Mouse (Mus musculus) G1E (cell line): ENCODE results near the gene 4933407L21Rik. TPM values are rescaled to one million over a fixed set of nuclear protein-coding genes. Genes with fewer than 3 reads are reported as not detected.

ENCODE experiments used
- ATAC-seq: 2 replicates; pipeline ENCODE4 v1.8.0; 2016; ENCODE audit warnings: mild to moderate bottlenecking; ENCODE audit not compliant: insufficient number of reproducible peaks, poor library complexity, low FRiP score, severe bottlenecking; ENCODE audit errors: extremely low read depth
- DNase-seq: peaks from one replicate; pipeline ENCODE4 v3.0.0; 2012; ENCODE audit warnings: low spot score
- H3K27me3 ChIP-seq: 2 replicates; pipeline ENCODE4 v1.6.1; 2012; ENCODE audit warnings: mild to moderate bottlenecking, low read length, inconsistent platforms; ENCODE audit not compliant: insufficient read depth
- H3K36me3 ChIP-seq: replicated peaks from 2 replicates; pipeline ENCODE3; 2012; ENCODE audit warnings: mild to moderate bottlenecking, inconsistent platforms
- H3K4me1 ChIP-seq: 2 replicates; pipeline ENCODE4 v1.6.1; 2012; ENCODE audit warnings: low read depth, low read length, inconsistent platforms, mixed read lengths; ENCODE audit not compliant: insufficient read depth
- H3K4me3 ChIP-seq: 2 replicates; pipeline ENCODE4 v1.5.1; 2012; ENCODE audit warnings: low read depth, mild to moderate bottlenecking, inconsistent platforms, low read length, moderate library complexity, mixed read lengths
- H3K9me3 ChIP-seq: replicated peaks from 2 replicates; pipeline ENCODE4 v1.6.1; 2012; ENCODE audit warnings: inconsistent platforms
- CTCF ChIP-seq: IDR thresholded peaks from 2 replicates; pipeline ENCODE4 v1.5.1; 2012; ENCODE audit warnings: low read depth, low read length, inconsistent platforms, mixed read lengths
- GATA1 ChIP-seq: IDR thresholded peaks from 2 replicates; pipeline ENCODE4 v1.6.1; 2012; ENCODE audit warnings: borderline replicate concordance, low read length, inconsistent platforms, mixed read lengths
- GATA2 ChIP-seq: IDR thresholded peaks from 2 replicates; pipeline ENCODE4 v1.6.1; 2012; ENCODE audit warnings: low read depth, low read length, inconsistent platforms, borderline replicate concordance
- POLR2AphosphoS5 ChIP-seq: IDR thresholded peaks from 2 replicates; pipeline ENCODE4 v1.6.1; 2012; ENCODE audit warnings: low read depth, low read length, inconsistent platforms; ENCODE audit not compliant: insufficient replicate concordance
- TAL1 ChIP-seq: conservative IDR thresholded peaks from 2 replicates; pipeline ENCODE4 v1.6.1; 2012; ENCODE audit warnings: low read depth, low read length, inconsistent platforms, mixed read lengths
- polyA plus RNA-seq: library from polyadenylated mRNA; stranded (reverse); fragments of >175 nt; gene quantifications from 2 replicates; pipeline ENCODE4 v1.2.3, GENCODE M21; 2012
- total RNA-seq, 2 experiments: library from RNA; stranded (forward) in 1 of 2; stranded (reverse) in 1 of 2; fragments of 200-1000 nt in 1 of 2; fragments of >200 nt in 1 of 2; fragmentation: Nextera tagmentation in 1 of 2; gene quantifications; 2 replicates each; pipeline ENCODE4 v1.2.3; 2014 to 2017

The 4933407L21Rik gene
- total RNA-seq (2014; fragmentation: Nextera tagmentation) (not detected in 2 replicates), total RNA-seq (2017) (0.05 TPM in 1 of 2 replicates, not detected in the other), polyA plus RNA-seq (not detected in 2 replicates)

- Histone ChIP-seq H3K4me3 (no peak within 1 kb of the TSS), H3K4me1 (no peaks in the 10 kb centered on the region), H3K36me3 (no peaks in the 10 kb centered on the region), H3K9me3 (no peaks in the 10 kb centered on the region), H3K27me3 (peaks cover 6% of the 10 kb centered on the region)
- no peak for ATAC-seq
- DNase-seq = no peak
- no peak for TF ChIP-seq POLR2AphosphoS5
- no peak for TF ChIP-seq CTCF
- TF ChIP-seq GATA1 = no peak
- TF ChIP-seq GATA2 = no peak
- no peak for TF ChIP-seq TAL1
These were observed at the start of gene 4933407L21Rik for GRCm38 (mm10) chr1:85928057-85928687. Gene 4933407L21Rik, plus strand, starts transcription at chr1:85928483.

GRCm38 (mm10) chr1:85882003-85882402 lies 46.3 kb upstream of the 4933407L21Rik start:
- TF ChIP-seq GATA1 = no peak
- no peak for TF ChIP-seq POLR2AphosphoS5
- TF ChIP-seq CTCF = no peak
- TF ChIP-seq TAL1 = no peak
- no peak for TF ChIP-seq GATA2

DNA sequence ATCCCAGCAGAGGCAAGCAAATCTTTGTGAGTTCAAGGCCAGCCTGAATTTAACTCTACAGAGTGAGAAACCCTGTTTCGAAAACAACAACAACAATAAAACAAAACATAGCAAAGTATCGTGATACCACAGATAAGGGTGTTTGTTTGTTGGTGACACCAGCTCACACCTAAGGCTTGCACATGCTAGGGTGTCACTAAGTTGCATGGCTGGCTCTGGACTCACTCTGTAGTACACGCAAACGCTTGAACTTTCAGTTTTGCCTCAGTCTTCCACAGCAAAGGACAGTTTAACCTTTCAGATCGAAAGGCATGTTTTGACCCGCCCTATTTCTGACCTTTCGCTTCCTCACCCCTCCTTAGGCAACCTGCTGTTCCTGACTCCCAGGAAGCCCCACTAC lies 41.1 kb upstream of the 4933407L21Rik start:
- H3K36me3 ChIP-seq = no peaks in the 10 kb centered on the region
- H3K27me3 ChIP-seq = peaks cover 3% of the 10 kb centered on the region; the same call in 1 of the 2 replicates
- ATAC-seq (no peak), DNase-seq (no peak)
- H3K4me3 ChIP-seq = no peak overlapping the region
- H3K4me1 ChIP-seq = peaks cover 5% of the 10 kb centered on the region; the same call in 1 of the 2 replicates
- no peaks in the 10 kb centered on the region for H3K9me3 ChIP-seq
- TF ChIP-seq GATA1 (no peak), TAL1 (no peak), GATA2 (no peak), POLR2AphosphoS5 (no peak), CTCF (no peak)

More at GRCm38 (mm10) chr1:85882003-85882402, 46.3 kb upstream of the 4933407L21Rik start:
- Histone ChIP-seq H3K4me3 (no peak overlapping the region), H3K9me3 (0 out of 2 replicates have a peak, but pooled peaks cover 3% of the 10 kb centered on the region), H3K36me3 (no peaks in the 10 kb centered on the region), H3K4me1 (0 out of 2 replicates have a peak, but pooled peaks cover 2% of the 10 kb centered on the region), H3K27me3 (no peaks in the 10 kb centered on the region)
- DNase-seq (no peak), ATAC-seq (no peak)

- TF ChIP-seq GATA1 (no peak), TAL1 (no peak), CTCF (no peak), POLR2AphosphoS5 (no peak), GATA2 (no peak)
- H3K36me3 ChIP-seq = peaks cover 7% of the 10 kb centered on the region
- ATAC-seq (peak; percentile 41; the same call in 1 of the 2 replicates), DNase-seq (peak; percentile 81)
- peaks cover 3% of the 10 kb centered on the region; the same call in 1 of the 2 replicates for H3K27me3 ChIP-seq
- peaks cover 50% of the 10 kb centered on the region for H3K4me1 ChIP-seq
- H3K9me3 ChIP-seq = peaks cover 5% of the 10 kb centered on the region
- peak within 1 kb of the TSS; percentile 75 for H3K4me3 ChIP-seq
These were observed 34.0 kb upstream of the 4933407L21Rik start, which contains the start of gene Itm2c for GRCm38 (mm10) chr1:85894231-85894747. Gene Itm2c, plus strand, starts transcription at chr1:85894281.

- H3K27me3 ChIP-seq = peaks cover 3% of the 10 kb centered on the region; the same call in 1 of the 2 replicates
- H3K4me3 ChIP-seq = peak overlapping the region; percentile 75
- H3K4me1 ChIP-seq = peaks cover 54% of the 10 kb centered on the region
- H3K9me3 ChIP-seq = peaks cover 5% of the 10 kb centered on the region
- DNase-seq = peak; percentile 51
- ATAC-seq = no peak
- TF ChIP-seq GATA1 = no peak
- TF ChIP-seq GATA2 = no peak
- H3K36me3 ChIP-seq = peaks cover 11% of the 10 kb centered on the region
These were observed 33.4 kb upstream of the 4933407L21Rik start for GRCm38 (mm10) chr1:85894748-85895360.

DNA sequence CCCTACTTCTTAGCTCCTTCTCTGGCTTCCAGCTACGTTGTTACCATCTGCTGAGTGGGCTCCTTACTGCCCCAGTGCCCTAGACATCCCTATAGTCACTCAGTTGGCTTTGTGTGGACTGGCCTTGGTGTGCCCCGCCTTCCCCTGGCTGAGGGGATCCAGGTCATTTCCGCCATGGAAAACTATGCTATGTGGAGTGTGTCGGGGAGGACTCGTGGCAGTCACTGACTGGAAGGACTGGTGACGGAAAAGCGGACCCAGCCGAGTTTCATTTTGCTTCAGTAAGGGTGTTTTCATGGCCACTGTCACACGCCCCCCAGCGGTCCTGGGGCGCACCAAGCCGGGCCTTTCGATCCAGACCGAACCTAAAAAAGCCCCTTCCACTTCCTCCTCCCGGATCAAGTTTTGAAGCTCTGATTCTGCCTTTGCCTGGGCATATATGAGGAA lies 32.9 kb upstream of the 4933407L21Rik start:
- ATAC-seq (0 out of 2 replicates have a peak, but pooled peaks have one; percentile 10), DNase-seq (peak; percentile 66)
- Histone ChIP-seq H3K36me3 (peaks cover 12% of the 10 kb centered on the region), H3K4me1 (peaks cover 59% of the 10 kb centered on the region), H3K9me3 (peaks cover 5% of the 10 kb centered on the region), H3K4me3 (peak overlapping the region; percentile 75), H3K27me3 (peaks cover 3% of the 10 kb centered on the region; the same call in 1 of the 2 replicates)
- TF ChIP-seq POLR2AphosphoS5 (no peak), GATA2 (no peak), TAL1 (no peak), GATA1 (no peak), CTCF (no peak)
